Mouse (Mus musculus) heart, postnatal 25 days (tissue): ENCODE results near the gene Ndufs2. TPM values are rescaled to one million over a fixed set of nuclear protein-coding genes. Genes with fewer than 3 reads are reported as not detected.

ENCODE experiments used
- DNase-seq: peaks from one replicate; pipeline ENCODE4 v3.0.0; 2022; ENCODE audit warnings: low spot score
- intact Hi-C: fragments of 180-260 bp; cut with DNase I; formaldehyde crosslinking; loops from one replicate; pipeline ENCODE4 v1.15.1; 2025
- total RNA-seq, 2 experiments: library from RNA; stranded (reverse); gene quantifications; 2 replicates each; pipeline ENCODE4 v1.2.3; 2021

Ndufs2 gene
- total RNA-seq, 2 experiments from 2014 or later, result 1,437 to 1,441 TPM

- intact Hi-C loops, result no loop called here
- DNase-seq, result no peak
Measured at GRCm38 (mm10) chr1:171235791-171236190, 15.4 kb downstream of the Ndufs2 start.

- intact Hi-C loops, result no loop called here
- DNase-seq, result no peak
Measured at GRCm38 (mm10) chr1:171234538-171234937, 16.6 kb downstream of the Ndufs2 start.

- intact Hi-C loops, result no loop called here
- DNase-seq, result no peak
Measured at GRCm38 (mm10) chr1:171234126-171234525, 17.1 kb downstream of the Ndufs2 start, which contains the start of gene Fcer1g. Gene Fcer1g, minus strand, starts transcription at chr1:171234365.

- DNase-seq, result no peak
- intact Hi-C loops, result no loop called here
Measured at GRCm38 (mm10) chr1:171232800-171233730, 18.1 kb downstream of the Ndufs2 start.

- intact Hi-C loops, result no loop called here
Measured at GRCm38 (mm10) chr1:171232348-171232747, 18.8 kb downstream of the Ndufs2 start.

GRCm38 (mm10) chr1:171231844-171232243, 19.3 kb downstream of the Ndufs2 start:
- no peak for DNase-seq
- intact Hi-C loops, result no loop called here

More at GRCm38 (mm10) chr1:171232348-171232747, 18.8 kb downstream of the Ndufs2 start:
- DNase-seq, result no peak

GRCm38 (mm10) chr1:171230215-171230614, 21.0 kb downstream of the Ndufs2 start:
- DNase-seq, result no peak
- intact Hi-C loops, result no loop called here

- intact Hi-C loops, result no loop called here
- DNase-seq, result no peak
Measured at GRCm38 (mm10) chr1:171229750-171230149, 21.4 kb downstream of the Ndufs2 start.

GRCm38 (mm10) chr1:171227879-171228278, 23.3 kb downstream of the Ndufs2 start:
- intact Hi-C loops, result loop anchor here (2.0 kb wide), 1 partner anchor 29 kb away; no protein-coding TSS in a partner anchor
- DNase-seq, result no peak

- intact Hi-C loops, result loop anchor here (2.0 kb wide), 1 partner anchor 30 kb away; no protein-coding TSS in a partner anchor
- DNase-seq, result no peak
Measured at GRCm38 (mm10) chr1:171226780-171227179, 24.4 kb downstream of the Ndufs2 start.

- DNase-seq, result no peak
- intact Hi-C loops, result no loop called here
Measured at GRCm38 (mm10) chr1:171224857-171225256, 26.3 kb downstream of the Ndufs2 start, which contains the start of gene Apoa2. Gene Apoa2, plus strand, starts transcription at chr1:171225054.

GRCm38 (mm10) chr1:171223796-171224195, 27.4 kb downstream of the Ndufs2 start:
- intact Hi-C loops, result no loop called here
- no peak for DNase-seq

- DNase-seq, result no peak
- intact Hi-C loops, result no loop called here
Measured at GRCm38 (mm10) chr1:171223168-171223567, 28.0 kb downstream of the Ndufs2 start.

- intact Hi-C loops, result no loop called here
- DNase-seq, result peak; percentile 97
Measured at GRCm38 (mm10) chr1:171222238-171223155, 28.7 kb downstream of the Ndufs2 start, which contains the start of gene Tomm40l. Gene Tomm40l, minus strand, starts transcription at chr1:171222514.

- no peak for DNase-seq
- intact Hi-C loops, result loop anchor here (2.0 kb wide), 2 partner anchors 29 to 103 kb away; no protein-coding TSS in a partner anchor
Measured at GRCm38 (mm10) chr1:171221281-171222193, 29.7 kb downstream of the Ndufs2 start.

GRCm38 (mm10) chr1:171220871-171221270, 30.3 kb downstream of the Ndufs2 start:
- DNase-seq, result peak; percentile 57
- intact Hi-C loops, result loop anchor here (1.0 to 2.0 kb wide), 3 partner anchors 28 to 102 kb away; no protein-coding TSS in a partner anchor

GRCm38 (mm10) chr1:171216241-171216955, 34.8 kb downstream of the Ndufs2 start:
- intact Hi-C loops, result no loop called here
- no peak for DNase-seq

- intact Hi-C loops, result no loop called here
- DNase-seq, result no peak
Measured at GRCm38 (mm10) chr1:171213801-171214496, 37.2 kb downstream of the Ndufs2 start, which contains the start of gene Nr1i3. Gene Nr1i3, plus strand, starts transcription at chr1:171213970.
